Mouse (Mus musculus) lung, postnatal 0 days (tissue): ENCODE results near the gene Gfod1.

Experiments
- CTCF ChIP-seq: IDR thresholded peaks from 2 replicates; pipeline ENCODE4 v1.5.1; 2016; ENCODE audit warnings: antibody characterized with exemption, mild to moderate bottlenecking
- EP300 ChIP-seq: IDR thresholded peaks from 2 replicates; pipeline ENCODE4 v1.6.1; 2016; ENCODE audit warnings: antibody characterized with exemption, mild to moderate bottlenecking, control low read depth

- TF ChIP-seq CTCF: no peak
- TF ChIP-seq EP300: no peak
Observed at GRCm38 (mm10) chr13:43317411-43317810, 13.4 kb upstream of the Gfod1 start.
